Mouse (Mus musculus): ENCODE measurements around the gene Ttc28. TPM values are rescaled to one million over a fixed set of nuclear protein-coding genes. Genes with fewer than 3 reads are reported as not detected.
"Not testable (repeated sequence)": the region's sequence is repeated elsewhere in the genome, so short reads cannot be mapped to it uniquely, and the experiment has no call there.

Gene Ttc28
- polyA plus RNA-seq, 1 experiment from 2014 or later, result 14.5 TPM

- Histone ChIP-seq H3K9ac (ENCODE audit: low read depth, low read length) (no peak overlapping the region), H3K4me3 (ENCODE audit: low read length) (no peak overlapping the region), H3K4me1 (ENCODE audit: control insufficient read depth, insufficient read depth, low read depth, low read length) (peaks cover 12% of the 10 kb centered on the region), H3K4me2 (ENCODE audit: low read length) (no peak overlapping the region), H3K27ac (ENCODE audit: low read depth, low read length) (no peak overlapping the region), H3K27me3 (replicated peaks; ENCODE audit: control insufficient read depth, insufficient read depth, low read length) (no peaks in the 10 kb centered on the region), H3K9me3 (ENCODE audit: control insufficient read depth, low read length) (no peaks in the 10 kb centered on the region), H3K36me3 (ENCODE audit: control insufficient read depth, insufficient read depth, low read length) (no peaks in the 10 kb centered on the region)
- WGBS, result 67% methylated on average over 5 of the region's 5 CpGs
- no peak for ATAC-seq
Measured at GRCm38 (mm10) chr5:110877666-110878505, 1.7 kb upstream of the Ttc28 start.

DNA sequence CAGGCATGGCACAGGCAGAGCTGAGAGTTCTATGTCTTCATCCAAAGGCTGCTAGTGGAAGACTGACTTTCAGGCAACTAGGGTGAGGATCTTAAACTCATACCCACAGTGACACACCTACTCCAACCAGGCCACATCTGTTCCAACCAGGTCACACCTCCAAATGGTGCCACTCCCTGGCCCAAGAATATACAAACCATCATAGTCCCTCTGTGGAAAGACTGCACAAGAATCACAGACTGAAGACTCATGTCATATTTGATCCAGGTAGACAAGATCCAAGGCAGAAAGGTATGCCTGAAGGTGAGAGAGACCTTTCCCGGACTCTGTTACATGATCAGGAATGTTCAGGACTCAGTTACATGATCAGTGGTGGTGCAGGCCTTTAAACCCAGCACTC is 1.1 kb upstream of the Ttc28 start:
- not testable (repeated sequence) for ATAC-seq; H3K4me1 ChIP-seq (ENCODE audit: control insufficient read depth, insufficient read depth, low read depth, low read length); H3K4me2 ChIP-seq (ENCODE audit: low read length); H3K4me3 ChIP-seq (ENCODE audit: low read length); H3K27me3 ChIP-seq (replicated peaks; ENCODE audit: control insufficient read depth, insufficient read depth, low read length); H3K9me3 ChIP-seq (ENCODE audit: control insufficient read depth, low read length); H3K36me3 ChIP-seq (ENCODE audit: control insufficient read depth, insufficient read depth, low read length); H3K9ac ChIP-seq (ENCODE audit: low read depth, low read length); H3K27ac ChIP-seq (ENCODE audit: low read depth, low read length)
- WGBS, result 100% methylated on average over 1 of the region's 1 CpGs

DNA sequence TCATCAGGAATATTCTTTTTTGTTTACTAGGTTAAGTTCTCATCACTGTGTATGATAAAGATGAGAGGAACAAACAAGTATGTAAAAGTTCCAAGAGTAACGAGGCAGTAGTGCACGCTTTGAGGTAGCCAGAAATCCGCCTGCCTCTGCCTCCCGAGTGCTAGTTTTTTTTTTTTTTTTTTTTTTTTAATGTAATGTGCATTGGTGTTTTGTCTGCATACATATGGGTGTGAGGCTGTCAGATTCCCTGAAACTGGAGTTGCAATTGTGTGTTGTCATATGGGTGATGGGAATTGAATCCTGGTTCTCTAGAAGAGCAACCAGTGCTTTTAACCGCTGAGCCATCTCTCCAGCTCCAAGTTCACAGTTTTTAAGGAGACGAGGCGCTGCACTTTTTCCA is 561 bp upstream of the Ttc28 start:
- no peaks in the 10 kb centered on the region for H3K9me3 ChIP-seq (ENCODE audit: control insufficient read depth, low read length)
- 61% methylated on average over 7 of the region's 7 CpGs for WGBS
- peaks cover 9% of the 10 kb centered on the region for H3K4me1 ChIP-seq (ENCODE audit: control insufficient read depth, insufficient read depth, low read depth, low read length)
- H3K27ac ChIP-seq (ENCODE audit: low read depth, low read length), result peak overlapping the region; percentile 89
- H3K4me2 ChIP-seq (ENCODE audit: low read length), result peak overlapping the region; percentile 76
- peak; percentile 1; the same call in 1 of the 2 replicates for ATAC-seq
- H3K27me3 ChIP-seq (replicated peaks; ENCODE audit: control insufficient read depth, insufficient read depth, low read length), result no peaks in the 10 kb centered on the region
- H3K36me3 ChIP-seq (ENCODE audit: control insufficient read depth, insufficient read depth, low read length), result no peaks in the 10 kb centered on the region
- peak overlapping the region; percentile 86 for H3K9ac ChIP-seq (ENCODE audit: low read depth, low read length)
- H3K4me3 ChIP-seq (ENCODE audit: low read length), result peak overlapping the region; percentile 79

GRCm38 (mm10) chr5:110888596-110888995 is 9.0 kb downstream of the Ttc28 start:
- Histone ChIP-seq H3K4me1 (ENCODE audit: control insufficient read depth, insufficient read depth, low read depth, low read length) (no peaks in the 10 kb centered on the region), H3K4me2 (ENCODE audit: low read length) (no peak overlapping the region), H3K27ac (ENCODE audit: low read depth, low read length) (no peak overlapping the region), H3K9me3 (ENCODE audit: control insufficient read depth, low read length) (no peaks in the 10 kb centered on the region), H3K27me3 (replicated peaks; ENCODE audit: control insufficient read depth, insufficient read depth, low read length) (no peaks in the 10 kb centered on the region), H3K36me3 (ENCODE audit: control insufficient read depth, insufficient read depth, low read length) (0 out of 2 replicates have a peak, but pooled peaks cover 4% of the 10 kb centered on the region), H3K4me3 (ENCODE audit: low read length) (no peak overlapping the region), H3K9ac (ENCODE audit: low read depth, low read length) (no peak overlapping the region)
- 78% methylated on average over 4 of the region's 4 CpGs for WGBS
- no peak for ATAC-seq

DNA sequence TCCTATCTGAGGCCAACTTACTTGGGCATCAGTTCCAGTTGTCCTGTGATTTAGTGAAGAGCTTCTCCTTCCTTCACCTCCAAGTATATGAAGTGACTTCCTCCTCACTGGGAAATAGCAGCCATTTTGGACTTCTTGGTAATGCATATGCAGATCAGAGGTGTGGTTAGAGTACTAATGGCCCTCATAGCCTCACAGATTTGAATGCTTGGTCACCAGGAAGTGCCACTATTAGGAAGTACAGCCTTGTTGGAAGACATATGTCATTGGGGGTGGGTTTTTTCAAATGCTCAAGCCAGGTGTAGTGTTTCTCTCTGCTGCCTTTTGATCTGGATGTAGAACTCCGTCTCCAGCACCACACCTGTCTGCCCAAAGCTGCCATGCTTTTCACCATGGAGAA is 10.3 kb downstream of the Ttc28 start:
- H3K27ac ChIP-seq (ENCODE audit: low read depth, low read length), result no peak overlapping the region
- 0 out of 2 replicates have a peak, but pooled peaks cover 6% of the 10 kb centered on the region for H3K36me3 ChIP-seq (ENCODE audit: control insufficient read depth, insufficient read depth, low read length)
- H3K9me3 ChIP-seq (ENCODE audit: control insufficient read depth, low read length), result no peaks in the 10 kb centered on the region
- H3K4me1 ChIP-seq (ENCODE audit: control insufficient read depth, insufficient read depth, low read depth, low read length), result no peaks in the 10 kb centered on the region
- no peak overlapping the region for H3K4me2 ChIP-seq (ENCODE audit: low read length)
- no peak overlapping the region for H3K4me3 ChIP-seq (ENCODE audit: low read length)
- 91% methylated on average over 1 of the region's 1 CpGs for WGBS
- H3K9ac ChIP-seq (ENCODE audit: low read depth, low read length), result no peak overlapping the region
- no peak for ATAC-seq
- no peaks in the 10 kb centered on the region for H3K27me3 ChIP-seq (replicated peaks; ENCODE audit: control insufficient read depth, insufficient read depth, low read length)

DNA sequence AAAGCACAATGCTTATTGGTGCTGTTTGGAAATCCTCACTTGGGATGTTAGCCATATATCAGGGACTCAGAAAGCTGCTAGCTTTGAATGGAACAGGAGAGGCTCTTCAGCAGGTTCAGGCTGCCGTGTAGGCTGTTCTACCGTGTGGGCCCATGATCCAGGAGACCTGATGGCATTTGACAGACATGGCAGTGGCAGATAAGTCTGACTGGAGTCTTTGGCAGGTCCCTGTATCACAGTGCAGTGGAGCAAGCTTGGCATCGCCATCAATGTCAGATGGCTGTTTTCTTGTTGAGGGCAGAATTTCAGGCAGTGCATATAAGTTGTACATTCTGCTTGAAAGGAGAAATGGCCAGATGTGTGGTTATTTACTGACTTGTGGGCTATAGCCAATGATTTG is 11.0 kb downstream of the Ttc28 start:
- ATAC-seq, result no peak
- no peak overlapping the region for H3K27ac ChIP-seq (ENCODE audit: low read depth, low read length)
- no peak overlapping the region for H3K4me2 ChIP-seq (ENCODE audit: low read length)
- 0 out of 2 replicates have a peak, but pooled peaks cover 6% of the 10 kb centered on the region for H3K36me3 ChIP-seq (ENCODE audit: control insufficient read depth, insufficient read depth, low read length)
- no peaks in the 10 kb centered on the region for H3K4me1 ChIP-seq (ENCODE audit: control insufficient read depth, insufficient read depth, low read depth, low read length)
- 95% methylated on average over 3 of the region's 3 CpGs for WGBS
- H3K9ac ChIP-seq (ENCODE audit: low read depth, low read length), result no peak overlapping the region
- no peaks in the 10 kb centered on the region for H3K27me3 ChIP-seq (replicated peaks; ENCODE audit: control insufficient read depth, insufficient read depth, low read length)
- no peak overlapping the region for H3K4me3 ChIP-seq (ENCODE audit: low read length)
- no peaks in the 10 kb centered on the region for H3K9me3 ChIP-seq (ENCODE audit: control insufficient read depth, low read length)

- WGBS, result 29% methylated on average over 7 of the region's 7 CpGs
- peaks cover 2% of the 10 kb centered on the region; the same call in 1 of the 2 replicates for H3K4me1 ChIP-seq (ENCODE audit: control insufficient read depth, insufficient read depth, low read depth, low read length)
- peak overlapping the region; percentile 16; the same call in 1 of the 2 replicates for H3K27ac ChIP-seq (ENCODE audit: low read depth, low read length)
- no peak overlapping the region for H3K9ac ChIP-seq (ENCODE audit: low read depth, low read length)
- H3K36me3 ChIP-seq (ENCODE audit: control insufficient read depth, insufficient read depth, low read length), result peaks cover 6% of the 10 kb centered on the region; the same call in 1 of the 2 replicates
- no peaks in the 10 kb centered on the region for H3K9me3 ChIP-seq (ENCODE audit: control insufficient read depth, low read length)
- no peaks in the 10 kb centered on the region for H3K27me3 ChIP-seq (replicated peaks; ENCODE audit: control insufficient read depth, insufficient read depth, low read length)
- no peak overlapping the region for H3K4me3 ChIP-seq (ENCODE audit: low read length)
- peak; percentile 76 for ATAC-seq
- no peak overlapping the region for H3K4me2 ChIP-seq (ENCODE audit: low read length)
Measured at GRCm38 (mm10) chr5:110897114-110897788, 17.6 kb downstream of the Ttc28 start.

- Histone ChIP-seq H3K9me3 (ENCODE audit: control insufficient read depth, low read length) (no peaks in the 10 kb centered on the region), H3K9ac (ENCODE audit: low read depth, low read length) (no peak overlapping the region), H3K4me1 (ENCODE audit: control insufficient read depth, insufficient read depth, low read depth, low read length) (peaks cover 2% of the 10 kb centered on the region; the same call in 1 of the 2 replicates), H3K27me3 (replicated peaks; ENCODE audit: control insufficient read depth, insufficient read depth, low read length) (no peaks in the 10 kb centered on the region), H3K4me3 (ENCODE audit: low read length) (no peak overlapping the region), H3K36me3 (ENCODE audit: control insufficient read depth, insufficient read depth, low read length) (peaks cover 2% of the 10 kb centered on the region; the same call in 1 of the 2 replicates), H3K4me2 (ENCODE audit: low read length) (no peak overlapping the region), H3K27ac (ENCODE audit: low read depth, low read length) (no peak overlapping the region)
- WGBS, result 38% methylated on average over 7 of the region's 7 CpGs
- no peak for ATAC-seq
Measured at GRCm38 (mm10) chr5:110898169-110898568, 18.6 kb downstream of the Ttc28 start.

DNA sequence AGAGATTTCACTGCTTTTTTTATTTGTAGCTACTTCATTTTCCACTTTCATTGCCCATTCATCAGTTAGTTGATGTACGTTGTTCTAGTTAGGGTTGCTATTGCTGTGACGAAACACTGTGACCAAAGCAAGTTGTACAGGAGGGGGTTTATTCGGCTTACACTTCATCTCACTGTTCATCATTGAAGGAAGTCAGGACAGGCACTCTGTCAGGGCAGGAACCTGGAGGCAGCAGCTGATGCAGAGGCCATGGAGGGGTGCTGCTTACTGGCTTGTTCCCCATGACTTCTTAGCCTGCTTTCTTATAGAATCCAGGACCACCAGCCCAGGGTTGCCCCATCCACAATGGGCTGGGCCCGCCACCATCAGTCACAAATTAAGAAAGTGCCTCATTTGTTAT is 19.2 kb downstream of the Ttc28 start:
- ATAC-seq, result no peak
- Histone ChIP-seq H3K4me1 (ENCODE audit: control insufficient read depth, insufficient read depth, low read depth, low read length) (peaks cover 2% of the 10 kb centered on the region; the same call in 1 of the 2 replicates), H3K36me3 (ENCODE audit: control insufficient read depth, insufficient read depth, low read length) (peaks cover 2% of the 10 kb centered on the region; the same call in 1 of the 2 replicates), H3K9me3 (ENCODE audit: control insufficient read depth, low read length) (no peaks in the 10 kb centered on the region), H3K4me3 (ENCODE audit: low read length) (no peak overlapping the region), H3K4me2 (ENCODE audit: low read length) (no peak overlapping the region), H3K27me3 (replicated peaks; ENCODE audit: control insufficient read depth, insufficient read depth, low read length) (no peaks in the 10 kb centered on the region), H3K27ac (ENCODE audit: low read depth, low read length) (no peak overlapping the region), H3K9ac (ENCODE audit: low read depth, low read length) (no peak overlapping the region)
- 83% methylated on average over 4 of the region's 4 CpGs for WGBS
